Mouse (Mus musculus) olfactory bulb, adult 2 months (tissue): ENCODE results near the gene Mras. TPM values are rescaled to one million over a fixed set of nuclear protein-coding genes. Genes with fewer than 3 reads are reported as not detected.

ENCODE experiments used
- H3K27ac ChIP-seq: fragments of 200-500 bp; 2 replicates; pipeline ENCODE4 v1.5.1; 2012; ENCODE audit warnings: low read depth, low read length; ENCODE audit not compliant: insufficient read depth
- H3K4me1 ChIP-seq: fragments of 200-500 bp; 2 replicates; pipeline ENCODE4 v1.6.1; 2012; ENCODE audit warnings: low read length; ENCODE audit not compliant: control insufficient read depth, insufficient read depth
- H3K4me3 ChIP-seq: fragments of 200-500 bp; 2 replicates; pipeline ENCODE4 v1.5.1; 2012; ENCODE audit warnings: mild to moderate bottlenecking, low read depth, low read length, moderate library complexity; ENCODE audit not compliant: insufficient read depth
- CTCF ChIP-seq: fragments of 200-500 bp; IDR thresholded peaks from 2 replicates; pipeline ENCODE4 v1.5.1; 2012; ENCODE audit warnings: low read depth, mild to moderate bottlenecking, low read length, moderate library complexity; ENCODE audit not compliant: insufficient read depth
- POLR2A ChIP-seq: fragments of 200-500 bp; IDR thresholded peaks from 2 replicates; pipeline ENCODE4 v1.6.1; 2012; ENCODE audit warnings: mild to moderate bottlenecking, low read depth, low read length, moderate library complexity; ENCODE audit not compliant: insufficient read depth
- WGBS: fragments of 180-500 bp; shearing (Covaris S2); methylation state at CpG from one replicate; pipeline ENCODE4 v1.1.7; 2018; 5-methylcytosine and 5-hydroxymethylcytosine counted together
- polyA plus RNA-seq: library from polyadenylated mRNA; stranded (reverse); fragments of >200 nt; gene quantifications from 2 replicates; pipeline ENCODE4 v1.2.4, GENCODE M21; 2012; ENCODE audit warnings: low replicate concordance; ENCODE audit not compliant: missing spikeins, insufficient read depth, insufficient read length

The Mras gene
- polyA plus RNA-seq, 1 experiment = not detected

GRCm38 (mm10) chr9:99388078-99388477 is 49.1 kb downstream of the Mras start:
- Histone ChIP-seq H3K27ac (no peak overlapping the region), H3K4me3 (no peak overlapping the region), H3K4me1 (peaks cover 31% of the 10 kb centered on the region)
- TF ChIP-seq POLR2A (no peak), CTCF (no peak)
- WGBS = 67% methylated on average over 5 of the region's 5 CpGs

GRCm38 (mm10) chr9:99382556-99382955 is 54.6 kb downstream of the Mras start:
- WGBS = 72% methylated on average over 9 of the region's 9 CpGs
- Histone ChIP-seq H3K4me3 (no peak overlapping the region), H3K27ac (no peak overlapping the region), H3K4me1 (peaks cover 8% of the 10 kb centered on the region)
- TF ChIP-seq CTCF (no peak), POLR2A (no peak)

GRCm38 (mm10) chr9:99379194-99379593 is 58.0 kb downstream of the Mras start:
- Histone ChIP-seq H3K4me3 (no peak overlapping the region), H3K4me1 (peaks cover 8% of the 10 kb centered on the region), H3K27ac (no peak overlapping the region)
- 74% methylated on average over 5 of the region's 5 CpGs for WGBS
- TF ChIP-seq CTCF = no peak
- no peak for TF ChIP-seq POLR2A

- H3K27ac ChIP-seq = no peak overlapping the region
- WGBS = 6% methylated on average over 14 of the region's 14 CpGs
- TF ChIP-seq CTCF (0 out of 2 replicates have a peak, but pooled peaks have one; percentile 16), POLR2A (no peak)
- H3K4me1 ChIP-seq = peaks cover 8% of the 10 kb centered on the region
- H3K4me3 ChIP-seq = no peak overlapping the region
Observed at GRCm38 (mm10) chr9:99376591-99377418, 60.4 kb downstream of the Mras start.

GRCm38 (mm10) chr9:99368431-99368830 is 68.8 kb downstream of the Mras start:
- no peak overlapping the region for H3K27ac ChIP-seq
- H3K4me1 ChIP-seq = no peaks in the 10 kb centered on the region
- no peak overlapping the region for H3K4me3 ChIP-seq
- TF ChIP-seq CTCF (no peak), POLR2A (no peak)
- WGBS = 89% methylated on average over 7 of the region's 7 CpGs

GRCm38 (mm10) chr9:99365906-99366305 is 71.3 kb downstream of the Mras start:
- no peak overlapping the region for H3K27ac ChIP-seq
- H3K4me1 ChIP-seq = peaks cover 2% of the 10 kb centered on the region; the same call in 1 of the 2 replicates
- TF ChIP-seq CTCF (no peak), POLR2A (no peak)
- no peak overlapping the region for H3K4me3 ChIP-seq
- WGBS = 62% methylated on average over 3 of the region's 3 CpGs

GRCm38 (mm10) chr9:99363076-99363475 is 74.1 kb downstream of the Mras start:
- no peak for TF ChIP-seq POLR2A
- TF ChIP-seq CTCF = no peak
- no peak overlapping the region for H3K4me3 ChIP-seq
- H3K4me1 ChIP-seq = peaks cover 6% of the 10 kb centered on the region
- WGBS = 84% methylated on average over 8 of the region's 8 CpGs
- no peak overlapping the region for H3K27ac ChIP-seq

GRCm38 (mm10) chr9:99361946-99362345 is 75.2 kb downstream of the Mras start:
- Histone ChIP-seq H3K4me3 (no peak overlapping the region), H3K4me1 (peaks cover 15% of the 10 kb centered on the region), H3K27ac (no peak overlapping the region)
- 57% methylated on average over 9 of the region's 9 CpGs for WGBS
- TF ChIP-seq POLR2A (no peak), CTCF (no peak)

GRCm38 (mm10) chr9:99359012-99359411 is 78.2 kb downstream of the Mras start:
- TF ChIP-seq POLR2A (no peak), CTCF (no peak)
- H3K4me3 ChIP-seq = no peak overlapping the region
- no peak overlapping the region for H3K27ac ChIP-seq
- WGBS = 94% methylated on average over 15 of the region's 15 CpGs
- H3K4me1 ChIP-seq = peaks cover 15% of the 10 kb centered on the region
